Mouse (Mus musculus) embryo, embryonic 9.5 days (tissue): ENCODE data around the gene Fndc3b.
A peak's percentile ranks its signal among the peaks of the same experiment; 100 is the strongest.

ENCODE experiments used
- DNase-seq: peaks from one replicate; pipeline ENCODE4 v3.0.0-alpha.2; 2017; ENCODE audit errors: extremely low spot score

Gene Fndc3b

DNA sequence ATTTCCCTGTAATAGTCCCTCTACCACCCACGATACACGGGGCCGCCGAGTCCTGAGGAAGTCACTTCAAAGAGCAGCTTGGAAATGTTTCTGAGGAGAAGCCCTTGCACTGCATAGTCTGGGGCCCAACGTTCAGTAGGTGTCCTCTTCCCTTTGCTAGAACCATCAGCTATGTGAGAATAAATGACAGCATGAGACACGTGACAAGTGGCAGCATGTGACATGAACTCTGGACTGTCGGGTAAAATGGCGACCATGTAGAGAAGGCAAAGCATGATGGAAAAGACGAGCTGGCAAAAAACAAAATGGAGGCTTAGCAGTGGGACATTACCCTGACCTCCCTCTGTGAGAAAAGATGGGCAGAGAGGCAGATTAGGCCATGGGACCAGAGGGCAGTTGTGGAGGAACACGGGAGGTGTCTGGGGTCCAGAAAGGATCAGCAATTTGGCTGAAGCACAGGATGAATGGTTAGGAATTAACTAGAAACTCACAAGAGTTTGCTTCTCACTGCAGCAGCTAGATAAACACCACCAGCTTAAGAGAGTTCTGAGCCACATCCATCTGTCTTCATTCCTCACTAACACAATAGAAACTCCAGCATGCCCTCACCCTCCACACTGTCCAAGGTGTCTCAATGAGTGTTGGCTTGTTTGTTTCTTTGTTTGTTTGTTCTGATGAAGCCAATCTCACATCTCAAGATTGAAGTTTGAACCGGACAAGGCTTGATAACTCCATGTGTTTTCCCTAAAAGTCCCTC, 118.2 kb downstream of the Fndc3b start:
- DNase-seq: no peak

DNA sequence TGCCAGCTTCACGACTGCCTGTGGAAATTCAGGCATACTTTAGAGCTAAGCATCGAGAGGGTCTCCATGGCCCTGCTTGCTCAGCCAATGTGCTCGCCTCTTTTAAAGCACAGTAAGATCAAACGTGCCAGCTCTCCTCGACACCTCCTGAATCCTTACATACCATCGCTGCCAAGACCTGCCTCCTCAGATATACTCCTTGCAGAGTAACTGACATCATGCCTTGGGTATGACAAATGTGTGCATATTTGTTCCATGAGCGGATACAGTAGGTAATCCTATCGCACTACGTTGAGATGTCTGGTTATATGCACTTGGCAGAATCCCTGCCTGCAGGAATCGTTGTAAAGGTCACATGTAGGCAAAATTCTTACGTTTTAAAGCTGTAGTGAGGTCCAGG, 120.3 kb downstream of the Fndc3b start:
- no peak for DNase-seq

DNA sequence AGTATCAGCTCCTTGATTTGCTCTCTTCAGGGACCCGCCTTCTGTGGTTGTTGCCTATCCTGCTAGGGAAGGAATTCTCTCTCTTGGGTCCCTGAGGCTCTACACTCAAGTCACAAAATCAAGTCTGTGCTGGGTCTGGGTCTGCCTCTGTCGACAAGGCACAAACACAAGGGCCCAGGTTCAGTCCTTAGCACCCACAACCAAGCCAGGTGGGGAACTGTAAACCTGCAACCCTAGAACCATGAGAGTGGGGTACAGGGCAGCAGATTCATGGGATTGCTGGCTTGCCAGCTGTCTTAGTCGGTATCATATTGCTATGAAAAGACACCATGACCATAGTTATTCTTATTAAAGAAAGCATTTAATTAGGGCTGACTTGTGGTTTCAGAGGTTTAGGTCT, 121.8 kb downstream of the Fndc3b start:
- DNase-seq: no peak

DNA sequence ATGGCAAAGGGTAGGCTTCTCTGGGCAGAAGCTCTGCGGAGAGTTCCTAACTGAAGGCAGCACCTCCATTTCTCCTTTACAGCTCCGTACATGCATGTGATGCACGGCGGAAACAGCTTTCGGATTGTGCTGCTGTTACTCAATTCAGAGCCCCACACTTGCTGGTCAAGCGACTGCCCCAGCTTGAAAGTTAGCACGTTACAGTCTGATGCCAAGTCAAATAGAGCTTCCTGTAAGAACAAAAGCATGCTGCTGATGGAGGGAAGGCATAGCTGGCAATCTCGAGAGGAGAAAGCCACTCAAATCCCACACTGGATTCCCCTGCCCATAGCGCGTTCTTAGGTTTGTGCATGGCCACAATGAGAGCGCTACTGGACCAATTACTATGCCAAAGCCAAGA, 122.5 kb downstream of the Fndc3b start:
- DNase-seq: no peak

DNA sequence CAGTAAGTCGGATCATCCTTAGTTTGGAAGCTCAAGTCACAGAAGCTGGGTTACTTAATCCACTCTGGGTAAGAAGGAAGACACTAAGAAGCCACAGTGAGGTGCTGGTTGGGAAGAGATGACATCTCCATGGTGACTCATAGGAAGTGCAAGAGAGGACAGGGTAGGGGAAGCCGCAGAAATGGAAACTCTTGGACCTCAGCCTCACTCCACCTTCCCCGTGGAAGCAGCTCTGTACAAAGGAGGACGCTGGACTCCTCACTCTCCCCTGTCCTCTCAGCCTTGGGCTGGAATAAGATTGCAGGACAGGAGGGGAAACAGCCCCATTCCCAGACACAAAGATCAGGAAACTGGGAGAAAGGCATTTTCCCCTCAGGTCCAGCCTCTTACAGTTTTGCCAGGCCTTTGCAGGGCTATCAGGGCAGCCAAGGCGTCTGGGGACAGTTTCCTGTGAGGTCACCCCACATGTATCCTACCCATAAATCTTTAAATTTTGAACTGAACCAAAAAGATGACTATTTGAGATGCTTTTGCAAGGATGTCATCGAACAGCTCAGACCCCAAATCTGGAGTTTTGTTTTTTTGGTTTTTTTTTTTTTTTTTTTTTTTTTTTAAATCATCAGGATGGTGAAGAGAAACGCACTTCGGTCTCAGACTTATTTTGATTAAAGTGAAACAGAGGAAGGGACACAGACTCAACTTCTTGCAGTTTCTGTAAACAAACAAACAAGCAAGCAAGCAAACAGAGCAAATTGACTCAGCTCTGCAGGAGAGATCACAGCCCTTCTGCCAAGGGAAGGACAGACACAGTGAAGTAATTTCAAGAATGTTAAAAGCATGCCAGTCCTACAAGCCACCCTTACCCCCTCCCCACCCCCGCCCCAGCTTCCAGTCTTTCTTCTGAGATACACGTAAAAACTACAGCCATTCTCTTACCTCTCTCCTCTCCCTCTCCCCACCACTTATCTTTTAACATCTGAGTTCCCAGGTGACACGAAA, 126.2 kb downstream of the Fndc3b start:
- no peak for DNase-seq

DNA sequence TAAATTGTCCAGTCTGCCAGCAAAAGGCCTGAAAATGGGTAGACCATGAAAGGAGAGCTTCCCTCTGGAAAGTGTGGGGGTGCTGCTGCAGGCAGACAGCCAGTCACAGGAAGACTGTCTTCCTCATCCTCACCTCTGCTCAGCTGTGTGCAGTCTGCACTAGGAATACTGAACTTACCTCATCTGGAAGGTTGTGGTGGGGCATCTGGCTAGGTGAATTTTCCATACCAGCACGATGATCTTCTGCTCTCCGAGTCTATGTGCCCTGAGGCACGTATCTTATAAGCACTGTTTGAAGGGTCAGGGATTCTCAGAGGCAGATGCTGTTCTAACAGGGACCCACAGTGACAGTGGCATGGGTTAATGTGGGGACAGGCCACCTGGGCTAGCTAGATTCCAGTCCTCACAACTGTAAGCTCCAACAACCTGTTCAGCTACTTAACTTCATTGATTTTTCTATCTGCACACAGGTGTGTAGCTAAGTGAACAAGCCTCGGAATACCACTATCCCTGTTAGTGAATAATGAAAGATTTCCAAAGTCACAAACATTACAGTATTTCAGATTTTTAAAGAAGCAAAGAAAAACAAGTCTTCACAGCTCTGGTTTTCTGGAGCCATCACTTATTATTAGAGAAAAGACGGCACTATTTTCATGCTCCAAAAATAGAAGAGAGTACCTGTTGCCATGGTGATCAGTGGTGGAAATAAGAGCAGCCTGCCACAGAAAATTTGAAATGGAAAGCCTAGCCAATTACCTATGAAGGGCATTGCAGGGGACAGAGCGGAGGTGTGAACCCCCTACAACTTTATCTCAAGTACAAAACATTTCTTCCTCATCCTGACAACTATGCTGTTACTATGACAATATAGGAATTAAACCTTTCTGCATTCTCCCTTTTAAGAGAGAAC, 128.9 kb downstream of the Fndc3b start:
- DNase-seq: no peak

DNA sequence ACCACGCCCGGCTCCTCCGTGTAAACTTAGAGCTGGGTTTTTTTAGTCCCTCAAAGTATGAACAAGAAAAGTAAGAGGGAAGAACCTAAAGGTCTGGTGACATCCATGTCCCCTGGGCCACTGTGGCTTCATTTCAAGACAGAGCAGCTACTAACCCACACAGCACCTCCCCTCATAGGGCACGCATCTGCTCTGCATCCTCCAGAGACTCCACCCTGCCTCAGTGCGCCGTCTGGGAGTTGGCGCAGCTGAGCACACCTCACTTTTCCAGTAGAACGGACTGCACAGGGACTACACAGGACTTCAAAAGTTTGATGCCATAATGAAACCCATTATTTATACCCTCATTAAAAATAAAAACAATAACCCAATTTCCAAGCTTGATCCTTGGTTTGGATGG, 130.2 kb downstream of the Fndc3b start:
- no peak for DNase-seq

DNA sequence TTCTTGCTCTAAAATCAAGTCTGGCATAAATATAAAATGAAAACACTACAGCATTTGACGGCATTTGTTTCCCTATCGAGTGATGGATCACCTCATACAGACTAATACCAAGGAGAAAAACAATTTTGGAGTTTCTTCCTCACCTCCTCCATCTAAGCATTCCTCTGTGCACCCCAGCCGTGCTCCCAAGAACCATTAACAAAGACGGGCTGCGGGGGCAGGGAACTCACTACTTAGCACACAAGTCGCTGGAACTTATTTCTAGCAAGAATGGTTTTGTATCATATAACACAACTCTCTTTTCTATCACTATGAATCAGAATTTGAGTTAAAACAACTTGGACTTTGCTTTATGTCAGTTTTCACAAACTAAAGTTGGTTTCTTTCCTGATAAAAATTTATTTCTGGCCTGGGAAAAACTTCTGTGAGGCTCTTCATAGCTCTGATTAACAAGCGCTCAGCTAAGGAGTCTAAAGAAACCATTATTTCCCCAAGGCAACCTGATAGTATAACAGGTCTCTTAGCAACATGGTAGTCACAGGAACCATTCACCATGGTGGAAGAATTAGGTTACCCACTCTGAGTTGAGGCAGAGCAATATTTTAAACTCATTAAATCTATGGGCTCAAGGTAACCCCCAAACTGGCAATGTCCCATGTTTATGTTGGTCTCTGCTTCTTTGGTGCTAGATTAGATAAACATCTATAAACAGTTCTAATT, 131.1 kb downstream of the Fndc3b start:
- DNase-seq: peak; percentile 27

DNA sequence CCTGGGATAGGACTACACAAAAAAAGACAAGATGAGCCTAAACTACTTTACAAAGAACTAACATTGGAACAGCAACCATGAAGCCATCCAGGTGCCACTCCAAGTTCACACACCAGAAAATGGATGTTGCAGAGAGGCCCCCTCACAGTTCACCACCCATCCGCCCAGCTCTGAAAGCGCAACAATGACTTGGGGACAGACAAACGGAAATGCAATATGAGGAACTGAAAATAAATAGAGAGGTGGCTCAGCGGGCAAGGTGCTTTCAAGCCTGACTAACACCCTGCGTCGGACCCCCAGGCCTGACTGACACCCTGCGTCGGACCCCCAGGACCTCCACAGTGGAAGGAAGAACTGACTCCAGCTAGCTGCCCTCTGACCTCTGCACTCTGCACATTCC, 131.9 kb downstream of the Fndc3b start:
- DNase-seq: peak; percentile 16

DNA sequence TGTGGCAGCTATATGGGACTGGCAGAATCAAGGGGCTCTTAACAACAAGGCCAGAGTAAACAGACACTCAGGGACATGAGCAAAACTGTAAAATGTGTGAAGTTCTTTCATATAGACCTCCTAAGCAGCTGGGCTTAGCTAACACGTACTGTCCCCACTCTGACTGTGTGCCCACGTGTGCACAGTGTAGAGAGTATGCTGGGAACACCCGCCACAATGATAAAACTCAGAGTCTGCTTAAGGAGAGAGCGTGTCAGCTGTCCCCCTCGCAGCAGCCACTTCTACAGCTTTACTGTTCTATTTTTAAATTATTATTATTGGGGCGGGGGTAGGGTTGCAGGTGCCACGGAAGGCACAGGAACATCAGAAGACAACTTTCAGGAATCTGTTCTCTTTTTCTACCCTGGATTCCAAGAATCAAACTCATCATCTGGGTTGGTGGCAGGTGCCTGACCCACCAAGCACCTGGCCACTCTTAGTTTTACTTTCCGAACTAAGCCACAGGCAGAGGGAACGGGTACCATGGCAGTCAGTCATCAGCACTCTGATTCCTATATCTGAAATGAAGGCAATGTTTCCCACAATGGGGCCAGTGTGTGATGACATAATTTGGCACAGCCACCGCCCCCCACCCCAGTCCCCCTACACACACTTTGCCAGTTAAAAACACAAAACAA, 133.6 kb downstream of the Fndc3b start:
- no peak for DNase-seq

DNA sequence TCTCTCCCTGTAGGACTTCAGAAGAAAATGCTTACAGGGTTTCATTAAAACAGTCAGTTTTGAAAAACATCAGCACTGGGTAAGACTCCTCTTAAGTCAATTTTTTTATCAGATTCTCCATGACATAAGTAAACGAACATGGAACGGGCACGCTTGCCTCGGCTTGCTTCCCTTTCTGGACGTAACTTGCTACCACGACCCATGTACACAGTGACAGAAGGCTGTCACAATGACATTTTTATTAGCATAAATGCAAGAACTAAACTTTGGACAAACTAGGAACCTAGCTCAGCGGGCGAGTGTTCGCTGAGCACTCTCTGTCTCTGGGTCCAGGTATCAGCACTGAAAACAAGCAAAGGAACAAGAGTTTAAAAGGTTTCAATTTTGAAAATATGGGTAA, 136.9 kb downstream of the Fndc3b start:
- no peak for DNase-seq

DNA sequence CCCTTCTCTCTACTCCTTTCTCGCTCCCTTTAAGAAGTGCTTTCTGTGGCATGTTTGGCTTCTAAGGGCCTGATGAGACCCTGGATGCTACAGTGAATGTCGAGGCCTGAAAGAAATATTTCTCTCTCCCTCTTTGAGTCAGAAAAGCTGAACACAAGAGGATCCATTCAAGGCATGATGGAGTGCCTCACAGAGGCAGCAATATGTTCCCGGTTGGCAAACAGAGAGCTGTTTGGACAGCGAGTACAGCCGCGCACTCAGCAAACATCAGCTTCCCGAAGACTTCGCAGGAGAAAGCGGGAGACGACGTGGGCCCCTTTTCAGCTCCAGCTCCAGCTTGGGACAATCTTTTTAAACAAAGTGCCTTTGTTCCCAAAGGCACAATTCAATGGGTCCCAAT, 137.6 kb downstream of the Fndc3b start:
- DNase-seq: peak; percentile 35

DNA sequence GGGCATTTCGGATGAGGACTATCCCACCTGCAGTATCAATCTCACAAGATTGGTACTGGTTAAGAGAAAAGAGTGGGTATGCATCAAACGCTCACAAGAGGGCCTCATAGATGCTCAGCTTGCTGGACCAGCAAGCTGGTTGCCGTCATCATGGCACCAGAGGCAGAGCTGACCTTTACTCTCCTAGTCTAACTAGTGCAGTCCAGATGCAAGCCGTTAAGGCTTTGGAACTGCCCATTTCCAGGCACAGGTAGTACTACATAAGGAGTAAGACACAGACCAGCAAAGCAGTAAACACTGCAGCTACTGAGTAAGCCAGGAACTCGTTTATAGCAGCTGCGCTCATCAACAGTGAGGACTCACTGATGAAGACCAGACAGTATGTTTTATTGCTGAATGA, 138.8 kb downstream of the Fndc3b start:
- peak; percentile 21 for DNase-seq

DNA sequence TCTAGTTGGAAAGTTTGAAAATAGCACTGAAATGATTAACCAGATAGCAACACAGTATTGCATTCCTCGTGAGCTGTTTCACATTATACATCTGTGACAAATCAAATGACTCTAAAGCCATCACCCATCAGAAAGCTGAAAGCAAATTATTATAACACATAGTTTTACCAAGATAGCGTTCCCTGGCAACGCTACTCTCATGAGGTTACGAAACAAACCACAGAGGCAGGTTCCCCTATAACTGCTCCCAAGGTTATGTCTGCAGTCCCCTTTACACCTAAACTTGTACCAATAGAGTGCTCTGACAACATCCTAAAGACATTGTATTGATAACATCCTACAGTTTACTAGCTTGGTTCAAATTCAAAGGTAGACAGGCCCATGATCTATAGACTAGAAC, 145.8 kb downstream of the Fndc3b start:
- DNase-seq: no peak

DNA sequence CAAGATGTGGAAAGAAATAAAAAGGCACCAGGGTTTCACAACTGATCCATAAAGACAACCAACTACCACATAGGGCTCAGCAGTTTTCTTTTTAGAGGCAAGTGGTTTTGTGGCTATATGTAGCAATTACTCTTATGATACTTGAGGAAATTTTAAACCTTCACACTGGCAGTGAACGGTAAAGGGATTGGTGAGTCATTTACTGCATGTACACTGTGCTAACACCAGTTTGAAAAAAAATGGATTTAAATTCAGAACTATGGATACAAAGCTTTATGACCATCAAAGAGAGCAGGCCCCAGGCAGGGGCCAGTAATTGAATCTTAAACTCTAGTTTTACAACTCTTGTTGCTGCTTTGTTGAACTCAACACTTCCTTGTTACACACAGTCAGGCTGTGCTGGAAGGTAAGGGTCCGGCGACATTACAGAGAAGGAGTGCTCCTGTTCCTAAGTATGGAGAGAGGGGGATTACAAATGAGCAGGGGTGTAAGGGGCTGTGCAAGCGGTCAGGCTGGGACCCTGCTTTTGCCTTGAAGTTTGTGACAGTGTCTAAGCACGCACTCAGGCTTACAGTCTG, 148.0 kb downstream of the Fndc3b start:
- DNase-seq: no peak

DNA sequence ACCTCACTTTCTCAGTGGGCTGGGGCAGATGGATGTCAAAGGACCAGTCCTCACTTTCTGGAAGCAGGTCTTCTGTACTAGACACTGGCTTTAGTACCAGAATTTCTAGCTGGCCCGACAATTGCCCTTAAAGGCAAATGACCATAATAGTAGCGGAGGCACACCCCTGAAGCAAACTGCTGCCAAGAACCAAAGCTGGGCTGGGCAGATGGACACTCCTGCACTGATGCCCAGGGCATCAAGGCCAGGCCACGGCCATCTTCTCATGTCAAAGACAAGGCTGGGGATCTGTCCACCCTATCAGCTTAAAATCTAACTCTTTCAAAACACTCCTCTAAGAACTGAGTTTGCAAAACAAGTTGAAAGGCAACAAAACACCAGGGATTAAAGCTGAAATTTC, 148.6 kb downstream of the Fndc3b start:
- no peak for DNase-seq

DNA sequence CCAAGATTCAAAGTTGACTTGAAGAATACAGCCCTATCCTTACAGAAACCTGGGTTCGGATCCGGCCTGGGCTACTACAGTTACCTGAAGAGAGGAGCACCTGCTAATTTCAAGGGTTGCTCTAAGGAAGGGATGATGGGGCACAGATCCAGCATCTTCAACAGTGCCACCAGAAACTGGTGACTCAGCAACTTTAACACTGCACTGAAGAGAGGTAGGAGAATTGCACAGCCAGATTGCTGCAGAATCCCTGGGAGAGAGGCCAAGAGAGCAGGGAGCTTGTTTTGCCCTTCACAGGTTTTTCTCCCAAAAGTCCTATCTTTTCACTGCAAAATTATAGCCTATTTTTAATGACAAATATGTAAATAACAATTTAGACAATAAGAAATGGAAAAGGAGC, 149.2 kb downstream of the Fndc3b start:
- DNase-seq: no peak

DNA sequence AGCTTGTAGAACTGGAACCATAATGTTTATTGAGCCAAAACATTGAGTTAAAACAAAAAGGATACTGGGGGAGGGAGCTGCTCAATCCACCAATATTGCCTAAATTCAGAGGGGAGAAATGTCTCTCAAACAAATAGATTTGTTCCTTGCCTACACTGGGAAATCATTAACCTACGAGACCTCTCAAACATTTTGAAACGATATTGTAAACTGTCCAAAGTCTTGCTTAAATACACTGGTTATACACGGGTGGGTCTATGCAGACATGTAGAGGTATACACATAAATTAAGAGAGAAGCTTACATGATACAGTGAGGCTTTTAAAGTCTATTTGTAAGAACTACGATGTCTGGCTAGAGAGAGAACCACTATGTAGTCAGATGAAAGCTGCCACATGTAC, 151.8 kb downstream of the Fndc3b start:
- no peak for DNase-seq

DNA sequence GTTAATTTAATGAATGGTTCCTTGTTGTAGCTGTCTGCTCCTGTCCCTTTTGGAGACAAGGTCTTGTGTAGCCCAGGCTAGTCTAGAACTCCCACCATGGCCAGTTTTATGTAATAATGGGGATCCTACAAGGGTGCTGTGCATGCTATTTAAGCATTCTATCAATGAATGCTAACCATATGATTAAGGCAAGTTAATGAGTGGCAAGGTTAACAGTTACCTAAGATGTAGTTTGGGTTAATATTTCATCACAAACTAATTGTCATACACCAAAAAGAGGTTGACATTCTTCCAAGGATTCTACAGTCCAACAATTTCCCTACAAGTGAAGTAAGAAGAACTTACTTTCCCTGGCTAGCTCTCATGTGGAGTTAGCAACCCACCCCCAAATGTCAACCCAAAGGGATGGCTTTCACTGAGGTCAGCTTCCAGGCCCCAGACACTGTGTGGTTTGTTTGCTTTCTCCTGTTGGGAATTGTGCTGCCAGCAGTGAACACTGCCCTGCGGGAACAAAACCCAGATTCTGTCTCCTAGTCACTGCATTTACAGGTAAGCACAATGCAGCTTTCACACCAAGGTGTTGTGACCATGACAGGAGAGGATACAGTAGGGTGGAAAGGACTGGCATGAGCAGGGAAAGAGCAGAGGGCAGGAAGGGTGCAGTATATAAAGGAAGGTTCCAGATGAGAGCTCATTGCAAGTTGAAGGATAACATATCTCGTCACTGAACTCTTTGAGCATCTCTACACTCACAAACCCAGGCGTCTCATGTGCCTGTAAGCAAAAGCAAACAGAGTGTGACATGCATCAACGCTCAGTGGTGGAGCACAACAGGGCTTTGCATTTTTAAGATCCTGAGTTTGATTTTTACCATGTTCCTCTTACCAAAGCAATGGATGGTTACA, 153.8 kb downstream of the Fndc3b start:
- DNase-seq: no peak
